ENCODE assay signal across 19 mouse cellular contexts in genomic region chr2:141211346-141211745, GRCm38 (mm10).
A peak's percentile ranks its signal among the peaks of the same experiment; 100 is the strongest.
DNase-seq lines count a peak whose midpoint lies in the region; ATAC-seq lines count a peak whose summit lies in the region.
"Had no signal": no experiment of that assay in that cellular context is flagged by ENCODE, and none has a peak within 500 bp of the region (broad histone marks: within the 10 kb centered on the region; RNA-seq: fewer than 3 reads in every experiment).

No protein-coding gene starts in this region.

- WGBS in forebrain, embryonic 15.5 days = 88% methylated on average over 5 of the region's 5 CpGs

- H3K4me1 ChIP-seq in forebrain, embryonic 15.5 days = no peaks in the 10 kb centered on the region

- peak; percentile 68 for DNase-seq in fat pad, adult 2 months (ENCODE audit: extremely low read depth, low read depth, low spot score)
- DNase-seq in gonadal fat pad, adult 2 months (ENCODE audit: low read depth) = peak; percentile 70
- no peak for DNase-seq in kidney, postnatal 10 days
- DNase-seq: adrenal gland, adult 2 months; adrenal gland, adult 8-10 months; adrenal gland, postnatal 10 days; adrenal gland, postnatal 14 days; adrenal gland, postnatal 25 days; adrenal gland, postnatal 36 days; B cell, adult 2 months; cerebellum, adult 11 months; cerebellum, adult 11-12 months; cerebellum, adult 18-20 months had no signal

- no peaks in the 10 kb centered on the region for H3K27me3 ChIP-seq in forebrain, embryonic 15.5 days
- H3K27me3 ChIP-seq: CH12.LX, Patski had no signal

- H3K9ac ChIP-seq in forebrain, embryonic 15.5 days (replicated peaks) = no peak overlapping the region

- no peak overlapping the region for H3K4me2 ChIP-seq in forebrain, embryonic 15.5 days (replicated peaks)

- H3K27ac ChIP-seq in forebrain, embryonic 15.5 days (replicated peaks) = no peak overlapping the region

- H3K4me3 ChIP-seq in forebrain, embryonic 15.5 days = no peak overlapping the region

- H3K9me3 ChIP-seq in forebrain, embryonic 15.5 days = no peaks in the 10 kb centered on the region

- ATAC-seq in forebrain, embryonic 15.5 days (replicated peaks) = no peak
- ATAC-seq: activated CD4-positive, CD25-positive, alpha-beta regulatory T cell, adult 4 months; CD4-positive, CD25-positive, alpha-beta regulatory T cell, adult 4 months; Patski had no signal

- no peaks in the 10 kb centered on the region for H3K36me3 ChIP-seq in forebrain, embryonic 15.5 days
- H3K36me3 ChIP-seq: G1E had no signal
